Mouse (Mus musculus): ENCODE results near the gene 4930535I16Rik. TPM values are rescaled to one million over a fixed set of nuclear protein-coding genes. Genes with fewer than 3 reads are reported as not detected.

Gene 4930535I16Rik
- not detected for polyA plus RNA-seq (2015; fragmentation: Illumina TruSeq; extraction: RNeasy Lipid Tissue Mini Kit (QIAGEN cat#74804); ENCODE audit: low read depth, low replicate concordance)

GRCm38 (mm10) chr4:123917548-123918140, at the start of gene 4930535I16Rik:
Gene 4930535I16Rik, minus strand, starts transcription at chr4:123918022.

GRCm38 (mm10) chr4:123916748-123917547, 874 bp downstream of the 4930535I16Rik start, which contains the start of gene Rragc:
Gene Rragc, plus strand, starts transcription at chr4:123917446.

GRCm38 (mm10) chr4:123904333-123905125, 13.3 kb downstream of the 4930535I16Rik start, which contains the start of gene Mycbp:
Gene Mycbp, plus strand, starts transcription at chr4:123904832.

Other genes starting within 250 kb of the 4930535I16Rik start
- gene Macf1, start 233.7 kb downstream of the 4930535I16Rik start, polyA plus RNA-seq (2015; fragmentation: Illumina TruSeq; extraction: RNeasy Lipid Tissue Mini Kit (QIAGEN cat#74804); ENCODE audit: low read depth, low replicate concordance), result 131 TPM
- 577 TPM for gene Ndufs5, start 199.8 kb downstream of the 4930535I16Rik start, polyA plus RNA-seq (2015; fragmentation: Illumina TruSeq; extraction: RNeasy Lipid Tissue Mini Kit (QIAGEN cat#74804); ENCODE audit: low read depth, low replicate concordance)
- gene Akirin1, start 167.7 kb downstream of the 4930535I16Rik start, polyA plus RNA-seq (2015; fragmentation: Illumina TruSeq; extraction: RNeasy Lipid Tissue Mini Kit (QIAGEN cat#74804); ENCODE audit: low read depth, low replicate concordance), result 64.2 TPM
- 1.7 TPM for gene Rhbdl2, start 130.1 kb downstream of the 4930535I16Rik start, polyA plus RNA-seq (2015; fragmentation: Illumina TruSeq; extraction: RNeasy Lipid Tissue Mini Kit (QIAGEN cat#74804); ENCODE audit: low read depth, low replicate concordance)
- not detected for gene 4933427I04Rik, start 58.3 kb downstream of the 4930535I16Rik start, polyA plus RNA-seq (2015; fragmentation: Illumina TruSeq; extraction: RNeasy Lipid Tissue Mini Kit (QIAGEN cat#74804); ENCODE audit: low read depth, low replicate concordance)
- gene Mycbp, start 13.2 kb downstream of the 4930535I16Rik start, polyA plus RNA-seq (2015; fragmentation: Illumina TruSeq; extraction: RNeasy Lipid Tissue Mini Kit (QIAGEN cat#74804); ENCODE audit: low read depth, low replicate concordance), result 21.7 TPM
- 75.4 TPM for gene Rragc, start 576 bp downstream of the 4930535I16Rik start, polyA plus RNA-seq (2015; fragmentation: Illumina TruSeq; extraction: RNeasy Lipid Tissue Mini Kit (QIAGEN cat#74804); ENCODE audit: low read depth, low replicate concordance)